Mouse (Mus musculus) C2C12 (cell line): ENCODE measurements at regions not wholly inside any gene's neighbourhood (a gene's known extent, or its start where the extent isn't known, plus 50 kb on each side); places are given as distances from the start of the nearest gene placed in this dataset.

ENCODE experiments used
- CTCF ChIP-seq: IDR thresholded peaks from one replicate; pipeline ENCODE4 v1.5.1; 2011; ENCODE audit not compliant: control insufficient read depth, insufficient read depth, insufficient read length
- MAX ChIP-seq: IDR thresholded peaks from one replicate; pipeline ENCODE4 v1.6.1; 2011; ENCODE audit warnings: mild to moderate bottlenecking, control low read depth

DNA sequence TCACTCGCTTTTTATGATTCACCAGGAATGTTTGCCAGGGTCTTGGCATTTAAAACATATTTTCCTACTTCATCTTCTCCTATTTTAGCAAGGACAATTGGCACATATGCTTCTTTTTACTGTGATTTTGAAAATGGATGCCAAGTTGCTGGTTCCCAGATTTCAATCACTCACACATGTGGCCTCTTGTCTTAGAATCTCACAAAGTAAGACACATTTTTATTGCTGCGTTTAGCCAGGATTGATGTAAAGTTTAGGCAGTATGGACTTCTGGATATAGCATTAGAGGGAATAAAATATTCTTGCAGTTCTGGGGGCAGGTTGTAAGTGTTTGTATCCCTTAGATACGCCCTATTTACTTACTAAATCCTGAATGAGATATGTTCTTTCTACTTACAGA lies 197.4 kb upstream of the Wdfy3 start:
- TF ChIP-seq MAX (no peak), CTCF (no peak)
